Mouse (Mus musculus) colon, adult 2 months (tissue): ENCODE measurements around the gene Wwtr1. TPM values are rescaled to one million over a fixed set of nuclear protein-coding genes. Genes with fewer than 3 reads are reported as not detected.

ENCODE experiments used
- polyA plus RNA-seq: library from polyadenylated mRNA; depleted of rRNA; stranded (reverse); fragments of >200 nt; gene quantifications from 2 replicates; pipeline ENCODE4 v1.2.3, GENCODE M21; 2012; rRNA removed

Wwtr1 gene
- 14.8 and 16.0 TPM in 2 replicates for polyA plus RNA-seq

GRCm38 (mm10) chr3:57575660-57576055 lies at the start of gene Wwtr1:
Wwtr1 (minus strand) TSS chr3:57575910.

GRCm38 (mm10) chr3:57425089-57425730 lies 150.5 kb downstream of the Wwtr1 start, which contains the start of gene Tm4sf4:
Tm4sf4 (plus strand) TSS chr3:57425314.

Other genes with a start within 250 kb of the Wwtr1 start
- 2.8 and 4.9 TPM in 2 replicates for gene Tm4sf4, start 150.6 kb downstream of the Wwtr1 start, polyA plus RNA-seq
- 9.9 and 13.0 TPM in 2 replicates for gene Commd2, start 75.8 kb upstream of the Wwtr1 start, polyA plus RNA-seq
- gene Ankub1, start 116.9 kb upstream of the Wwtr1 start, polyA plus RNA-seq, result not detected in 2 replicates
- 18.3 and 20.4 TPM in 2 replicates for gene Rnf13, start 160.2 kb upstream of the Wwtr1 start, polyA plus RNA-seq